Mouse (Mus musculus) MEL (cell line): ENCODE results near the gene Cdh13. TPM values are rescaled to one million over a fixed set of nuclear protein-coding genes. Genes with fewer than 3 reads are reported as not detected.

ENCODE experiments used
- DNase-seq: peaks from one replicate; pipeline ENCODE4 v3.0.0; 2011; ENCODE audit warnings: low read depth, low spot score
- H3K27ac ChIP-seq: 2 replicates; pipeline ENCODE4 v1.5.1; 2012; ENCODE audit warnings: low read depth, mild to moderate bottlenecking, control low read depth, low read length, moderate library complexity; ENCODE audit not compliant: control insufficient read depth
- H3K27me3 ChIP-seq, 2 experiments: fragments of 150-350 bp in 1 of 2; sonication (generic) in 1 of 2; 2 replicates each; pipeline ENCODE4 v1.6.1; 2012; ENCODE audit warnings: low read length in 2 of 2, mild to moderate bottlenecking in 2 of 2, improper control_type of control experiment in 1 of 2, moderate library complexity in 1 of 2; ENCODE audit not compliant: insufficient read depth in 2 of 2, control insufficient read depth in 1 of 2
- H3K36me3 ChIP-seq, 2 experiments: 2 replicates each; pipeline ENCODE4 v1.6.1; 2012 to 2014; ENCODE audit warnings: low read length in 2 of 2, improper control_type of control experiment in 1 of 2, inconsistent platforms in 1 of 2, mild to moderate bottlenecking in 1 of 2; ENCODE audit not compliant: insufficient read depth in 2 of 2, control insufficient read depth in 1 of 2
- H3K4me1 ChIP-seq, 2 experiments: fragments of 150-350 bp in 1 of 2; sonication (generic) in 1 of 2; 2 replicates each; pipeline ENCODE4 v1.6.1; 2012; ENCODE audit warnings: low read length in 2 of 2, improper control_type of control experiment in 1 of 2, mild to moderate bottlenecking in 1 of 2; ENCODE audit not compliant: insufficient read depth in 2 of 2, control insufficient read depth in 1 of 2
- H3K4me3 ChIP-seq, 2 experiments: fragments of 150-350 bp in 1 of 2; sonication (generic) in 1 of 2; 2 replicates each; pipeline ENCODE4 v1.5.1; 2012; ENCODE audit warnings: low read depth in 2 of 2, low read length in 2 of 2, mild to moderate bottlenecking in 2 of 2, moderate library complexity in 2 of 2, control low read depth in 1 of 2, improper control_type of control experiment in 1 of 2; ENCODE audit not compliant: control insufficient read depth in 1 of 2, insufficient read depth in 1 of 2
- H3K79me2 ChIP-seq: 2 replicates; pipeline ENCODE4 v1.6.1; 2012; ENCODE audit warnings: mild to moderate bottlenecking, low read length, moderate library complexity; ENCODE audit not compliant: control insufficient read depth, poor library complexity, insufficient read depth
- H3K9ac ChIP-seq: 2 replicates; pipeline ENCODE4 v1.6.1; 2012; ENCODE audit warnings: low read depth, mild to moderate bottlenecking, control low read depth, low read length, moderate library complexity; ENCODE audit not compliant: control insufficient read depth, poor library complexity, severe bottlenecking
- H3K9me3 ChIP-seq: fragments of 150-350 bp; sonication (generic); replicated peaks from 2 replicates; pipeline ENCODE4 v1.6.1; 2012; ENCODE audit warnings: mild to moderate bottlenecking, low read length, improper control_type of control experiment, moderate library complexity; ENCODE audit not compliant: insufficient read depth
- CHD1 ChIP-seq: IDR thresholded peaks from 2 replicates; pipeline ENCODE4 v1.6.1; 2012; ENCODE audit warnings: low read depth, mild to moderate bottlenecking, inconsistent platforms, low read length, improper control_type of control experiment
- CTCF ChIP-seq, 3 experiments: IDR thresholded peaks in 2 of 3; conservative IDR thresholded peaks in 1 of 3; 2 replicates each; pipeline ENCODE4 v1.5.1; 2011 to 2012; ENCODE audit warnings: low read length in 3 of 3, low read depth in 2 of 3, mild to moderate bottlenecking in 2 of 3, improper control_type of control experiment in 1 of 3, inconsistent platforms in 1 of 3, mixed read lengths in 1 of 3, moderate library complexity in 1 of 3; ENCODE audit not compliant: control insufficient read depth in 1 of 3, insufficient read depth in 1 of 3, poor library complexity in 1 of 3, severe bottlenecking in 1 of 3
- ETS1 ChIP-seq: IDR thresholded peaks from 2 replicates; pipeline ENCODE4 v1.6.1; 2012; ENCODE audit warnings: low read depth, mild to moderate bottlenecking, inconsistent platforms, low read length, improper control_type of control experiment, moderate library complexity
- GATA1 ChIP-seq: IDR thresholded peaks from 2 replicates; pipeline ENCODE4 v1.6.1; 2011; ENCODE audit warnings: low read depth, low read length, improper control_type of control experiment
- HCFC1 ChIP-seq: IDR thresholded peaks from 2 replicates; pipeline ENCODE4 v1.6.1; 2012; ENCODE audit warnings: low read depth, mild to moderate bottlenecking, inconsistent platforms, low read length, improper control_type of control experiment, moderate library complexity
- MAFK ChIP-seq: IDR thresholded peaks from 2 replicates; pipeline ENCODE4 v1.6.1; 2011; ENCODE audit warnings: low read depth, mild to moderate bottlenecking, low read length, improper control_type of control experiment, borderline replicate concordance
- MAX ChIP-seq: IDR thresholded peaks from 2 replicates; pipeline ENCODE4 v1.6.1; 2011; ENCODE audit warnings: low read length, improper control_type of control experiment
- MXI1 ChIP-seq: IDR thresholded peaks from 2 replicates; pipeline ENCODE4 v1.6.1; 2011; ENCODE audit warnings: mild to moderate bottlenecking, low read depth, low read length, improper control_type of control experiment
- MYB ChIP-seq: IDR thresholded peaks from 2 replicates; pipeline ENCODE4 v1.6.1; 2011; ENCODE audit warnings: mild to moderate bottlenecking, low read depth, low read length, improper control_type of control experiment
- NELFE ChIP-seq: IDR thresholded peaks from 2 replicates; pipeline ENCODE4 v1.6.1; 2011; ENCODE audit warnings: low read depth, low read length, improper control_type of control experiment
- NRF1 ChIP-seq: IDR thresholded peaks from 2 replicates; pipeline ENCODE4 v1.6.1; 2014; ENCODE audit warnings: low read depth, mild to moderate bottlenecking, inconsistent platforms, low read length, improper control_type of control experiment, moderate library complexity; ENCODE audit not compliant: poor library complexity, insufficient read depth, severe bottlenecking
- POLR2A ChIP-seq, 2 experiments: IDR thresholded peaks; 2 replicates each; pipeline ENCODE4 v1.6.1; 2011 to 2012; ENCODE audit warnings: low read length in 2 of 2, mild to moderate bottlenecking in 2 of 2, control low read depth in 1 of 2, improper control_type of control experiment in 1 of 2, low read depth in 1 of 2, moderate library complexity in 1 of 2; ENCODE audit not compliant: control insufficient read depth in 1 of 2, insufficient read depth in 1 of 2, poor library complexity in 1 of 2
- POLR2AphosphoS2 ChIP-seq: IDR thresholded peaks from 2 replicates; pipeline ENCODE4 v1.6.1; 2011; ENCODE audit warnings: low read length, improper control_type of control experiment
- RAD21 ChIP-seq: IDR thresholded peaks from 2 replicates; pipeline ENCODE4 v1.6.1; 2011; ENCODE audit warnings: mild to moderate bottlenecking, low read depth, low read length, improper control_type of control experiment
- RCOR1 ChIP-seq: IDR thresholded peaks from 2 replicates; pipeline ENCODE4 v1.6.1; 2012; ENCODE audit warnings: low read depth, mild to moderate bottlenecking, inconsistent platforms, low read length, improper control_type of control experiment
- SMC3 ChIP-seq: IDR thresholded peaks from 2 replicates; pipeline ENCODE4 v1.6.1; 2011; ENCODE audit warnings: low read depth, low read length, improper control_type of control experiment
- TAL1 ChIP-seq: IDR thresholded peaks from 2 replicates; pipeline ENCODE4 v1.6.1; 2012; ENCODE audit warnings: mild to moderate bottlenecking, inconsistent platforms, low read length, moderate library complexity, mixed read lengths
- TBP ChIP-seq: IDR thresholded peaks from 2 replicates; pipeline ENCODE4 v1.8.0; 2011; ENCODE audit warnings: low read depth, low read length, improper control_type of control experiment
- UBTF ChIP-seq: IDR thresholded peaks from 2 replicates; pipeline ENCODE4 v1.6.1; 2012; ENCODE audit warnings: low read depth, mild to moderate bottlenecking, inconsistent platforms, low read length, improper control_type of control experiment, moderate library complexity, borderline replicate concordance; ENCODE audit not compliant: insufficient read depth
- USF1 ChIP-seq: IDR thresholded peaks from 2 replicates; pipeline ENCODE4 v1.6.1; 2014; ENCODE audit warnings: low read depth, mild to moderate bottlenecking, inconsistent platforms, low read length, improper control_type of control experiment, moderate library complexity
- USF2 ChIP-seq, 2 experiments: IDR thresholded peaks; 2 replicates each; pipeline ENCODE4 v1.6.1; 2011 to 2012; ENCODE audit warnings: improper control_type of control experiment in 2 of 2, low read length in 2 of 2, borderline replicate concordance in 1 of 2, inconsistent platforms in 1 of 2, low read depth in 1 of 2, mild to moderate bottlenecking in 1 of 2; ENCODE audit not compliant: insufficient read depth in 1 of 2
- ZC3H11A ChIP-seq: IDR thresholded peaks from 2 replicates; pipeline ENCODE4 v1.6.1; 2012; ENCODE audit warnings: low read depth, mild to moderate bottlenecking, inconsistent platforms, low read length, improper control_type of control experiment
- ZKSCAN1 ChIP-seq: IDR thresholded peaks from 2 replicates; pipeline ENCODE4 v1.6.1; 2012; ENCODE audit warnings: low read depth, mild to moderate bottlenecking, inconsistent platforms, low read length, improper control_type of control experiment, moderate library complexity
- ZMIZ1 ChIP-seq: IDR thresholded peaks from 2 replicates; pipeline ENCODE4 v1.6.1; 2012; ENCODE audit warnings: low read depth, mild to moderate bottlenecking, inconsistent platforms, low read length, improper control_type of control experiment, moderate library complexity
- polyA plus RNA-seq, 2 experiments: library from polyadenylated mRNA; stranded (reverse) in 1 of 2; unstranded in 1 of 2; fragments of >175 nt in 1 of 2; fragments of >200 nt in 1 of 2; gene quantifications; 2 replicates each; pipeline versions ENCODE4 v1.2.1 to v1.2.4; 2012; ENCODE audit warnings: low replicate concordance in 2 of 2, low read depth in 1 of 2; ENCODE audit not compliant: insufficient read length in 2 of 2, insufficient read depth in 1 of 2, missing spikeins in 1 of 2
- total RNA-seq: library from RNA; depleted of rRNA; stranded (reverse); fragments of 300-350 nt; gene quantifications from 2 replicates; pipeline ENCODE4 v1.2.3, GENCODE M21; 2012

The Cdh13 gene
- total and polyA plus RNA-seq, 3 experiments, result not detected

DNA sequence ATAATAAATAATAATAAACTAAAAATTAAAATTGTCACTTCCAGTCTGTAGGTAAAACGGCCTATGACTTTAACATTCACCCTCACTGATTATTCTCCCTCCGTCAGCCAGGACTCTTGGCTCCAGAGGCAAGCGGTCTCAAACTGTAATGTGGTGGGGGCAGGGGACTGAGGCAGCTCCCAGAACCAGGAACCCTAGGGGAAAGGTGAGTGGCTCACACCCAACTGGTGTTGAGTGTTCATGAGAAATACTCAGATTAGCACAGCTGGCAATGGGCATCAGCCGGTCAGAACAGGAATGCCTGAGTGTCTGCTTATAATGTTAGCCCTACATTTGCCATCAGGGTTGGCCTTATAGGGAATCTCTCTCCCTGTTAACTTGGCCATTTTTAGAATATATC, 982.8 kb downstream of the Cdh13 start:
- no peak for DNase-seq
- Histone ChIP-seq H3K27ac (no peak overlapping the region), H3K4me1 (no peaks in the 10 kb centered on the region), H3K9me3 (no peaks in the 10 kb centered on the region), H3K36me3 (no peaks in the 10 kb centered on the region), H3K27me3 (no peaks in the 10 kb centered on the region), H3K9ac (no peak overlapping the region), H3K79me2 (no peaks in the 10 kb centered on the region), H3K4me3 (no peak overlapping the region)
- TF ChIP-seq RAD21, result no peak
- no peak for TF ChIP-seq MXI1
- TF ChIP-seq MAFK, result no peak
- no peak for TF ChIP-seq SMC3
- no peak for TF ChIP-seq MAX
- TF ChIP-seq NRF1, result no peak
- no peak for TF ChIP-seq CTCF (IDR thresholded peaks at IDR 0.05 in 2 of 3, conservative IDR thresholded peaks at IDR 0.05 in 1 of 3; ENCODE audit: control insufficient read depth in 1 of 3, insufficient read depth in 1 of 3, low read depth in 2 of 3, low read length in 3 of 3, poor library complexity in 1 of 3, severe bottlenecking in 1 of 3)
- TF ChIP-seq NELFE, result no peak

- H3K9ac ChIP-seq, result no peak overlapping the region
- no peak overlapping the region for H3K27ac ChIP-seq
- H3K4me3 ChIP-seq, result no peak overlapping the region
- no peaks in the 10 kb centered on the region for H3K4me1 ChIP-seq
- no peaks in the 10 kb centered on the region for H3K27me3 ChIP-seq
- H3K79me2 ChIP-seq, result no peaks in the 10 kb centered on the region
- H3K36me3 ChIP-seq, result no peaks in the 10 kb centered on the region
- TF ChIP-seq RCOR1 (no peak), NRF1 (no peak), POLR2AphosphoS2 (no peak), ZKSCAN1 (no peak), CHD1 (no peak), SMC3 (no peak), ETS1 (no peak), UBTF (no peak), TBP (no peak), MAFK (no peak), GATA1 (no peak), MAX (no peak), ZC3H11A (no peak), TAL1 (no peak), USF2 (IDR thresholded peaks at IDR 0.05; ENCODE audit: borderline replicate concordance in 1 of 2, insufficient read depth in 1 of 2, low read depth in 1 of 2, low read length in 2 of 2) (no peak), HCFC1 (no peak), USF1 (no peak), POLR2A (IDR thresholded peaks at IDR 0.05; ENCODE audit: control insufficient read depth in 1 of 2, insufficient read depth in 1 of 2, low read depth in 1 of 2, low read length in 2 of 2, poor library complexity in 1 of 2) (no peak), ZMIZ1 (no peak), MYB (no peak)
- DNase-seq, result no peak
- H3K9me3 ChIP-seq, result no peaks in the 10 kb centered on the region
Observed at GRCm38 (mm10) chr8:119269576-119269975, 986.0 kb downstream of the Cdh13 start.
